Mouse (Mus musculus) cerebellum, adult 2 months (tissue): ENCODE results near the gene Nradd. TPM values are rescaled to one million over a fixed set of nuclear protein-coding genes. Genes with fewer than 3 reads are reported as not detected.
A peak's percentile ranks its signal among the peaks of the same experiment; 100 is the strongest.

ENCODE experiments used
- DNase-seq, 2 experiments: peaks; one replicate each; pipeline ENCODE4 v3.0.0; 2021
- H3K27ac ChIP-seq: fragments of 200-500 bp; 2 replicates; pipeline ENCODE4 v1.5.1; 2012; ENCODE audit warnings: low read length, control low read depth, inconsistent platforms; ENCODE audit not compliant: insufficient read depth
- H3K27me3 ChIP-seq: fragments of 200-500 bp; 2 replicates; pipeline ENCODE4 v1.6.1; 2012; ENCODE audit warnings: inconsistent platforms, mild to moderate bottlenecking, low read length, moderate library complexity; ENCODE audit not compliant: control insufficient read depth, insufficient read depth
- H3K4me1 ChIP-seq: fragments of 200-500 bp; 2 replicates; pipeline ENCODE4 v1.6.1; 2011; ENCODE audit warnings: low read length; ENCODE audit not compliant: control insufficient read depth, insufficient read depth
- H3K4me3 ChIP-seq: fragments of 200-500 bp; replicated peaks from 2 replicates; pipeline ENCODE3; 2011; ENCODE audit warnings: mild to moderate bottlenecking, low read depth, low read length, control low read depth; ENCODE audit not compliant: insufficient read depth
- CTCF ChIP-seq: fragments of 200-500 bp; IDR thresholded peaks from 2 replicates; pipeline ENCODE4 v1.5.1; 2011; ENCODE audit warnings: low read depth, mild to moderate bottlenecking, control low read depth, low read length, moderate library complexity, borderline replicate concordance; ENCODE audit not compliant: insufficient read depth
- POLR2A ChIP-seq: fragments of 200-500 bp; IDR thresholded peaks from 2 replicates; pipeline ENCODE4 v1.6.1; 2011; ENCODE audit warnings: low read length, control low read depth, borderline replicate concordance; ENCODE audit not compliant: insufficient read depth
- WGBS: fragments of 180-500 bp; shearing (Covaris S2); methylation state at CpG from one replicate; pipeline ENCODE4 v1.1.7; 2018; 5-methylcytosine and 5-hydroxymethylcytosine counted together
- polyA plus RNA-seq: library from polyadenylated mRNA; depleted of rRNA; stranded (reverse); fragments of >200 nt; gene quantifications from 2 replicates; pipeline ENCODE4 v1.2.3, GENCODE M21; 2012; rRNA removed

The Nradd gene
- 3.2 and 3.5 TPM in 2 replicates for polyA plus RNA-seq

- peak within 1 kb of the TSS; percentile 55; the same call in 1 of the 2 replicates for H3K27ac ChIP-seq
- peaks cover 3% of the 10 kb centered on the region; the same call in 1 of the 2 replicates for H3K4me1 ChIP-seq
- H3K4me3 ChIP-seq = peak within 1 kb of the TSS; percentile 85
- peak; percentile 88 to 91 for DNase-seq
- WGBS = under 1% methylated on average over 41 of the region's 41 CpGs
- no peaks in the 10 kb centered on the region for H3K27me3 ChIP-seq
- TF ChIP-seq CTCF = 0 out of 2 replicates have a peak, but pooled peaks have one; percentile 11
- TF ChIP-seq POLR2A = peak; percentile 85; the same call in 1 of the 2 replicates
Measured at GRCm38 (mm10) chr9:110624361-110625166, at the start of gene Nradd. TSS of gene Nradd (minus strand) at chr9:110624452.

GRCm38 (mm10) chr9:110673107-110673752 lies 49.0 kb upstream of the Nradd start:
- Histone ChIP-seq H3K4me1 (peaks cover 48% of the 10 kb centered on the region), H3K27ac (peak overlapping the region; percentile 96), H3K4me3 (no peak overlapping the region), H3K27me3 (no peaks in the 10 kb centered on the region)
- DNase-seq = peak; percentile 55 to 78
- TF ChIP-seq POLR2A (peak; percentile 34; the same call in 1 of the 2 replicates), CTCF (no peak)
- WGBS = 30% methylated on average over 10 of the region's 10 CpGs

GRCm38 (mm10) chr9:110672462-110673106 lies 48.3 kb upstream of the Nradd start:
- Histone ChIP-seq H3K4me1 (peaks cover 45% of the 10 kb centered on the region), H3K27me3 (no peaks in the 10 kb centered on the region), H3K4me3 (no peak overlapping the region), H3K27ac (peak overlapping the region; percentile 96)
- 43% methylated on average over 7 of the region's 7 CpGs for WGBS
- TF ChIP-seq CTCF (peak; percentile 77), POLR2A (no peak)
- peak; percentile 69 to 72 for DNase-seq

DNA sequence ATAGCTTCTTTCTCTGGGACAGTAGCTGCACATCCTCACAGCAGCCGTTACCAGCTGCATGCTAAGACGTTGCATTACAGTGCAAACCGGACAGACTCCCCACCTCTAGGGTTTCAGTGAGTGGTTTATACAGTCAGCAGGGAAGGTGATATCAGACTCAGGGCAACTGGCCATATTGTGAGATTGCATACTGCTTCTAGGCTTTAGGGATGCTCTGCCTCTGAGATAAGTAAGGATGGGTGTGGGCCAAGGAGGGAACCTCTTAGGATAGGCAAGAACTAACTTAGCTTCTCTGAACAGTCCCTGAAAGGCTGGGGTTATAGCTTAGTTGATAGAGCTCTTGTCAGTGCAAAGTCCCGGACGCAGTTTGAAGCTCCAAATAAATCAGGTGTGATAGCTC lies 45.5 kb upstream of the Nradd start:
- no peaks in the 10 kb centered on the region for H3K27me3 ChIP-seq
- H3K4me1 ChIP-seq = peaks cover 48% of the 10 kb centered on the region
- no peak overlapping the region for H3K27ac ChIP-seq
- no peak for DNase-seq
- 63% methylated on average over 5 of the region's 5 CpGs for WGBS
- no peak for TF ChIP-seq POLR2A
- TF ChIP-seq CTCF = no peak
- no peak overlapping the region for H3K4me3 ChIP-seq

- no peak overlapping the region for H3K4me3 ChIP-seq
- H3K27ac ChIP-seq = no peak overlapping the region
- 83% methylated on average over 6 of the region's 6 CpGs for WGBS
- no peak for DNase-seq
- H3K4me1 ChIP-seq = peaks cover 37% of the 10 kb centered on the region
- no peaks in the 10 kb centered on the region for H3K27me3 ChIP-seq
- TF ChIP-seq CTCF (no peak), POLR2A (no peak)
Measured at GRCm38 (mm10) chr9:110668601-110669293, 44.5 kb upstream of the Nradd start.

DNA sequence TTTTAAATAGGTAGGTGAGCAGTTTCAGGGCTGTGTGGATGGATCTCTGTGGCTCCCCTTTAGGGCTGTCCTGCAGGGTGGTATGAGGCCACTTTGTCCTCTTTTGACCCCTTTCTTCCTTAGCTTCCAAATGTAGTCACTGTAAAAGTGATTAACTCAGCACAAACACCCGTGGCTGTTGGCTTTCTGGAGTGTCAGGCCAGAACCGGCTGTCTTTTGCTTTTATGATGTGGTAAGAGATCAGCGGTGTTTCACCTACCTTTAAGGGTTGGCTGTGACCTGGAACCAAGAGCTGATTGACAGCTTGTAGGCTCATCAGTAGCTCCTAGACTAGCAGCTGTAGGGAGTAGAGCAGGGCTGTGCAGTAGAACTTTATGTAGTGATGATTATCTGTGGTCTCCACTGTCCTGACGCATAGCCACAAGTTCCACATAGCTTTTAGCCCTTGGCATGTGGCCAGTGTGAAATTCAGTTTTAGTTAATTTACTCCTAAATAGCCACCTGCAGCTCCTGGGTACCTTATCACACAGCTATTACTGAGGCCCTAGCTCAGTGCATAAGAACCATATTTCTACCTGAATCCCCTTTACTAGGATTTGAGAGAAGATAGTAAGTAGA lies 43.1 kb upstream of the Nradd start:
- WGBS = 36% methylated on average over 4 of the region's 4 CpGs

DNA sequence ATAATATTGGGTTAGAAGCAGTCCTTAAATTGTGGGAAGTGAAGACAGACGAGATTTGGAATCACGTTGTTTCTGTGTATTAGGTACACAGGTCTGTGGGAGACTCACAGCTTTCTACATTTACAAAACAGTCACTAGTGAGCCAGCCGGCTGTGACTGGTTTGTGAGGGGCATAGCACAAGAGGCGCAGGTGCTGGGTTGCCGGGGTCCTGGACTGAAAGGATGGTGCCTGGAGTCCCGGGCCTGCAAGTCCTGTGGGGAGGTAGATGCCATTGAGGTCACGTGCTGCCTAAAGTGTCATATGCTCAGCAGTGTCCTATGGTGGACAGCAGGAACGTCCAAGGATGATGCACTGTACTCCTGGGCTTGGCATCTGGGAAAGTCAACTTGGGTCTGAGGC lies 42.1 kb upstream of the Nradd start:
- Histone ChIP-seq H3K4me3 (no peak overlapping the region), H3K27ac (no peak overlapping the region), H3K4me1 (peaks cover 36% of the 10 kb centered on the region), H3K27me3 (no peaks in the 10 kb centered on the region)
- DNase-seq = no peak
- WGBS = 50% methylated on average over 8 of the region's 8 CpGs
- TF ChIP-seq CTCF = no peak
- TF ChIP-seq POLR2A = no peak

More for the DNA sequence above, 43.1 kb upstream of the Nradd start:
- Histone ChIP-seq H3K27ac (no peak overlapping the region), H3K27me3 (no peaks in the 10 kb centered on the region), H3K4me1 (peaks cover 28% of the 10 kb centered on the region), H3K4me3 (no peak overlapping the region)
- no peak for DNase-seq
- no peak for TF ChIP-seq POLR2A
- TF ChIP-seq CTCF = no peak

DNA sequence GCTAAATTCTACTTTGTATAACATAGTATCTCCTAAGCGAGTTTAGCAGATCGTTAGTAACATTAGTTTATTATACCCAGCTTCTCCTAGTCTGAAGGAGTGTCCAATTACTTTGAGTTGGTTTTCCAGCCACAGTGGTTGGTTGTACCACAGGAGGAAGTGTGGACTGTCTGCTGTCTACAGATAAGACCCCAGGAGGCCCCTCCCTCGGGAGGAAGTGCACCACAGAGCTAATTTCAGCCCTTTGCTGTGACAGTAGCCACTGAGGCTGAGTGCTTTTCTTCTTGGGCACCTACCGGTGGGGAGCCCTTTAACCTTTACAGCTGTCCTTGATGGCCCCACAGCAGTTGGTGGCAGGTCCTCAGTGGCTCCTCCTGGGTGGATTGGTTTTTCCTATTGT lies 41.7 kb upstream of the Nradd start:
- TF ChIP-seq POLR2A (no peak), CTCF (no peak)
- no peak for DNase-seq
- H3K4me1 ChIP-seq = peaks cover 40% of the 10 kb centered on the region
- H3K4me3 ChIP-seq = no peak overlapping the region
- H3K27me3 ChIP-seq = no peaks in the 10 kb centered on the region
- no peak overlapping the region for H3K27ac ChIP-seq
- 48% methylated on average over 4 of the region's 4 CpGs for WGBS
